Mouse (Mus musculus) adrenal gland (tissue): ENCODE measurements around the gene Mob4.

Source experiments
- intact Hi-C: fragments of 180-260 bp; cut with DNase I; formaldehyde crosslinking; loops from one replicate; pipeline ENCODE4 v1.15.1; 2025

Mob4 gene

GRCm38 (mm10) chr1:55173720-55174557 lies 42.9 kb downstream of the Mob4 start:
- intact Hi-C loops = no loop called here

- intact Hi-C loops = no loop called here
These were observed 43.6 kb downstream of the Mob4 start for GRCm38 (mm10) chr1:55174558-55175034.

- intact Hi-C loops = no loop called here
These were observed 49.0 kb downstream of the Mob4 start for GRCm38 (mm10) chr1:55179917-55180566.

- intact Hi-C loops = no loop called here
These were observed 51.4 kb downstream of the Mob4 start for GRCm38 (mm10) chr1:55182392-55182791.

GRCm38 (mm10) chr1:55185718-55186117 lies 54.7 kb downstream of the Mob4 start:
- intact Hi-C loops = no loop called here

GRCm38 (mm10) chr1:55186592-55187210 lies 55.7 kb downstream of the Mob4 start:
- intact Hi-C loops = no loop called here

GRCm38 (mm10) chr1:55192015-55192414 lies 61.0 kb downstream of the Mob4 start:
- intact Hi-C loops = loop anchor here (5.0 kb wide), 2 partner anchors 45 to 190 kb away; partner anchors contain the start of gene Mars2

GRCm38 (mm10) chr1:55192824-55193223 lies 61.8 kb downstream of the Mob4 start:
- intact Hi-C loops = loop anchor here (5.0 kb wide), 2 partner anchors 44 to 189 kb away; partner anchors contain the start of gene Mars2

GRCm38 (mm10) chr1:55193316-55193715 lies 62.3 kb downstream of the Mob4 start:
- intact Hi-C loops = loop anchor here (5.0 kb wide), 2 partner anchors 44 to 189 kb away; partner anchors contain the start of gene Mars2

- intact Hi-C loops = loop anchor here (5.0 kb wide), 2 partner anchors 43 to 188 kb away; partner anchors contain the start of gene Mars2
These were observed 63.3 kb downstream of the Mob4 start for GRCm38 (mm10) chr1:55194064-55194915.

- intact Hi-C loops = no loop called here
These were observed 64.0 kb downstream of the Mob4 start for GRCm38 (mm10) chr1:55195021-55195420.

- intact Hi-C loops = no loop called here
These were observed 65.4 kb downstream of the Mob4 start for GRCm38 (mm10) chr1:55196327-55197003.

GRCm38 (mm10) chr1:55198719-55199118 lies 67.7 kb downstream of the Mob4 start:
- intact Hi-C loops = no loop called here

GRCm38 (mm10) chr1:55201850-55202752 lies 71.1 kb downstream of the Mob4 start:
- intact Hi-C loops = no loop called here
